Mouse (Mus musculus) small intestine, adult 2 months (tissue): Measurements from ENCODE around the gene Gm10762.

ENCODE experiments used
- CTCF ChIP-seq: fragments of 200-500 bp; IDR thresholded peaks from 2 replicates; pipeline ENCODE4 v1.5.1; 2012; ENCODE audit warnings: low read depth, mild to moderate bottlenecking, control low read depth, inconsistent platforms, low read length, moderate library complexity, mixed read lengths; ENCODE audit not compliant: insufficient replicate concordance, insufficient read length; ENCODE audit errors: extremely low read depth
- POLR2A ChIP-seq: fragments of 200-500 bp; IDR thresholded peaks from 2 replicates; pipeline ENCODE4 v1.6.1; 2012; ENCODE audit warnings: low read depth, mild to moderate bottlenecking, control low read depth, inconsistent platforms, low read length, moderate library complexity

GRCm38 (mm10) chr2:128947962-128948588 is 19.4 kb downstream of the Gm10762 start:
- no peak for TF ChIP-seq POLR2A
- TF ChIP-seq CTCF = no peak
